Comparison of ENCODE assay signal across 29 mouse cellular contexts in the genomic region with DNA sequence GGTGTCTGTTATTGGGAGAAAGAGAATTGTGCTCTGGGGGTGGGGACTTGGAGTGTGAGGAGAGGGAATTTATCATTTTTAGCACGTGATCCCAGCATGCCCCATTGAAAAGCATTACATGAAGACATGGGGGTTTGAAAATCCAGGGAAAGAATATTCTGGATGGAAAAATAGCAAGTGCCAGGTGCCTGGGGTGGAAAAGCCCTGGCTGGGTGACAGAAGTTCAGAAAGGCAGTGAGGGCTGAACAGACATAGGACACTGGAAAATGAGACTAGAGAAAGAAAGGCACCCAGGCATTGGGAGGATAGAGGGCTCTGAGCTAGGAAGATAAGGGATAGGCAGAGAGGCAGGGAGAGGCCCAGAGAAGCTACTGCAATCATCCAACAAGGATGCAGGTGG.
"Had no signal": no experiment of that assay in that cellular context is flagged by ENCODE, and none has a peak within 500 bp of the region (broad histone marks: within the 10 kb centered on the region; RNA-seq: fewer than 3 reads in every experiment).

No protein-coding gene starts in this region.

- DNase-seq: heart, postnatal 10 days; heart, postnatal 36 days; heart, postnatal 4 days; kidney, adult 11 months; kidney, adult 18-20 months; kidney, adult 2 months; kidney, adult 8-10 months; kidney, adult 9 months; kidney, postnatal 10 days; kidney, postnatal 14 days; kidney, postnatal 25 days; kidney, postnatal 36 days; kidney, postnatal 4 days; layer of hippocampus, adult 9-11 months; layer of hippocampus, postnatal 36 days had no signal

- H3K27ac ChIP-seq: heart, embryonic 13.5 days; heart, embryonic 15.5 days; hindbrain, embryonic 10.5 days; hindbrain, embryonic 12.5 days; hindbrain, embryonic 13.5 days; hindbrain, embryonic 14.5 days; hindbrain, embryonic 15.5 days; hindbrain, postnatal 0 days; intestine, embryonic 15.5 days; kidney, embryonic 15.5 days; kidney, postnatal 0 days; layer of hippocampus, adult 2 months; left cerebral cortex, adult 2 months had no signal

- H3K4me3 ChIP-seq: heart, embryonic 12.5 days; heart, embryonic 13.5 days; heart, embryonic 15.5 days; hindbrain, embryonic 10.5 days; hindbrain, embryonic 12.5 days; hindbrain, embryonic 13.5 days; hindbrain, embryonic 15.5 days; intestine, embryonic 15.5 days; kidney, embryonic 15.5 days; layer of hippocampus, adult 2 months; left cerebral cortex, adult 2 months had no signal

- H3K27me3 ChIP-seq: heart, embryonic 12.5 days; heart, embryonic 13.5 days; heart, embryonic 15.5 days; hindbrain, embryonic 12.5 days; hindbrain, embryonic 13.5 days; hindbrain, embryonic 15.5 days; intestine, embryonic 15.5 days; kidney, embryonic 15.5 days had no signal

- H3K4me1 ChIP-seq: hindbrain, embryonic 12.5 days; hindbrain, embryonic 13.5 days; hindbrain, embryonic 15.5 days; intestine, embryonic 15.5 days had no signal
